In genomic region chr9:32443817-32444216, GRCm38 (mm10) we compare ENCODE assay signal across 13 mouse cellular contexts.
A peak's percentile ranks its signal among the peaks of the same experiment; 100 is the strongest.
DNase-seq lines count a peak whose midpoint lies in the region; ATAC-seq and TF ChIP-seq lines count a peak whose summit lies in the region.
"Had no signal": no experiment of that assay in that cellular context is flagged by ENCODE, and none has a peak within 500 bp of the region (broad histone marks: within the 10 kb centered on the region; RNA-seq: fewer than 3 reads in every experiment).

No protein-coding gene starts in this region.

- H3K27ac ChIP-seq in lung, embryonic 16.5 days (ENCODE audit: low read length), result no peak overlapping the region
- H3K27ac ChIP-seq in embryonic facial prominence, embryonic 10.5 days (replicated peaks), result peak overlapping the region; percentile 83
- H3K27ac ChIP-seq in heart, embryonic 10.5 days, result peak overlapping the region; percentile 73; the same call in 1 of the 2 replicates
- peak overlapping the region; percentile 74 for H3K27ac ChIP-seq in limb, embryonic 14.5 days (replicated peaks; ENCODE audit: low read depth, low read length)
- H3K27ac ChIP-seq in liver, postnatal 0 days (ENCODE audit: low read depth), result no peak overlapping the region
- H3K27ac ChIP-seq: hindbrain, embryonic 15.5 days; layer of hippocampus, adult 2 months; liver, embryonic 14.5 days had no signal

- TF ChIP-seq POLR2A in lung, adult 2 months (IDR thresholded peaks at IDR 0.05; ENCODE audit: borderline replicate concordance, extremely low read depth, low read depth, low read length), result no peak
- TF ChIP-seq POLR2A in limb, embryonic 14.5 days (IDR thresholded peaks at IDR 0.05; ENCODE audit: borderline replicate concordance, extremely low read depth, insufficient read depth, insufficient read length), result no peak

- H3K4me1 ChIP-seq in lung, embryonic 16.5 days (replicated peaks; ENCODE audit: control insufficient read depth, insufficient read depth, low read length), result peaks cover 6% of the 10 kb centered on the region; the same call in 1 of the 2 replicates
- H3K4me1 ChIP-seq in lung, adult 2 months (ENCODE audit: control insufficient read depth, insufficient read depth, low read length), result no peaks in the 10 kb centered on the region
- H3K4me1 ChIP-seq in embryonic facial prominence, embryonic 10.5 days, result peaks cover 28% of the 10 kb centered on the region
- H3K4me1 ChIP-seq in heart, embryonic 10.5 days, result 0 out of 2 replicates have a peak, but pooled peaks cover 10% of the 10 kb centered on the region
- H3K4me1 ChIP-seq in limb, embryonic 14.5 days (ENCODE audit: control insufficient read depth, insufficient read depth, low read length), result peaks cover 21% of the 10 kb centered on the region
- no peaks in the 10 kb centered on the region for H3K4me1 ChIP-seq in liver, postnatal 0 days (ENCODE audit: insufficient read depth)

- no peaks in the 10 kb centered on the region; the same call in 1 of the 2 replicates for H3K36me3 ChIP-seq in lung, embryonic 16.5 days (ENCODE audit: control insufficient read depth, insufficient read depth, low read length)
- peaks cover 67% of the 10 kb centered on the region for H3K36me3 ChIP-seq in embryonic facial prominence, embryonic 10.5 days (replicated peaks)
- peaks cover 12% of the 10 kb centered on the region for H3K36me3 ChIP-seq in heart, embryonic 10.5 days
- H3K36me3 ChIP-seq in limb, embryonic 14.5 days (ENCODE audit: control insufficient read depth, insufficient read depth, low read length), result peaks cover 12% of the 10 kb centered on the region; the same call in 1 of the 2 replicates
- H3K36me3 ChIP-seq in liver, postnatal 0 days (replicated peaks; ENCODE audit: insufficient read depth, low read length), result peaks cover 13% of the 10 kb centered on the region
- H3K36me3 ChIP-seq: G1E; hindbrain, embryonic 15.5 days had no signal

- ATAC-seq in lung, embryonic 16.5 days (ENCODE audit: low read depth), result peak; percentile 41; the same call in 1 of the 2 replicates
- peak; percentile 57; the same call in 1 of the 2 replicates for ATAC-seq in limb, embryonic 14.5 days (ENCODE audit: low FRiP score, low read depth)
- no peak for ATAC-seq in liver, postnatal 0 days

- no peak for TF ChIP-seq CTCF in lung, adult 2 months (IDR thresholded peaks at IDR 0.05; ENCODE audit: insufficient read depth, low read length)
- no peak for TF ChIP-seq CTCF in liver, postnatal 0 days (IDR thresholded peaks at IDR 0.05; ENCODE audit: low read depth)

- WGBS in lung, embryonic 16.5 days, result 30% methylated on average over 6 of the region's 6 CpGs
- 54% methylated on average over 6 of the region's 6 CpGs for WGBS in lung, adult 2 months
- WGBS in embryonic facial prominence, embryonic 10.5 days, result 20% methylated on average over 6 of the region's 6 CpGs
- 48% methylated on average over 6 of the region's 6 CpGs for WGBS in heart, embryonic 10.5 days
- WGBS in limb, embryonic 14.5 days, result 29% methylated on average over 6 of the region's 6 CpGs
- 65% methylated on average over 6 of the region's 6 CpGs for WGBS in liver, postnatal 0 days (ENCODE audit: insufficient replicate concordance)

- no peak overlapping the region for H3K4me2 ChIP-seq in lung, embryonic 16.5 days (ENCODE audit: low read depth, low read length)
- no peak overlapping the region for H3K4me2 ChIP-seq in limb, embryonic 14.5 days (replicated peaks; ENCODE audit: low read depth, low read length, severe bottlenecking)
- H3K4me2 ChIP-seq in liver, postnatal 0 days (ENCODE audit: low read depth, low read length), result no peak overlapping the region
- H3K4me2 ChIP-seq: hindbrain, embryonic 15.5 days had no signal

- no peak overlapping the region for H3K4me3 ChIP-seq in lung, embryonic 16.5 days (ENCODE audit: low read length)
- H3K4me3 ChIP-seq in lung, adult 2 months (replicated peaks; ENCODE audit: extremely low read depth, low read depth, low read length), result no peak overlapping the region
- no peak overlapping the region for H3K4me3 ChIP-seq in embryonic facial prominence, embryonic 10.5 days
- no peak overlapping the region for H3K4me3 ChIP-seq in heart, embryonic 10.5 days
- no peak overlapping the region for H3K4me3 ChIP-seq in limb, embryonic 14.5 days (replicated peaks; ENCODE audit: low read length)
- no peak overlapping the region for H3K4me3 ChIP-seq in liver, postnatal 0 days (ENCODE audit: low read depth, low read length)
- H3K4me3 ChIP-seq: hindbrain, embryonic 15.5 days; layer of hippocampus, adult 2 months; myocyte had no signal

- TF ChIP-seq EP300 in liver, postnatal 0 days (IDR thresholded peaks at IDR 0.05; ENCODE audit: low read depth), result no peak

- no peaks in the 10 kb centered on the region for H3K9me3 ChIP-seq in lung, embryonic 16.5 days (ENCODE audit: control insufficient read depth, low read length)
- H3K9me3 ChIP-seq in embryonic facial prominence, embryonic 10.5 days, result no peaks in the 10 kb centered on the region; the same call in 1 of the 2 replicates
- H3K9me3 ChIP-seq in heart, embryonic 10.5 days, result no peaks in the 10 kb centered on the region
- H3K9me3 ChIP-seq in limb, embryonic 14.5 days (ENCODE audit: control insufficient read depth, low read length), result no peaks in the 10 kb centered on the region
- H3K9me3 ChIP-seq in liver, postnatal 0 days (ENCODE audit: low read length), result no peaks in the 10 kb centered on the region
- H3K9me3 ChIP-seq: hindbrain, embryonic 15.5 days had no signal

- no peak overlapping the region for H3K9ac ChIP-seq in lung, embryonic 16.5 days (ENCODE audit: low read length)
- H3K9ac ChIP-seq in limb, embryonic 14.5 days (ENCODE audit: low read depth, low read length, severe bottlenecking), result no peak overlapping the region
- H3K9ac ChIP-seq in liver, postnatal 0 days (replicated peaks), result no peak overlapping the region
- H3K9ac ChIP-seq: hindbrain, embryonic 15.5 days; liver, embryonic 14.5 days had no signal

- DNase-seq in lung, adult 2 months, result no peak
- peak; percentile 78 for DNase-seq in embryonic facial prominence, embryonic 10.5 days (ENCODE audit: low spot score)
- DNase-seq in heart, embryonic 10.5 days (ENCODE audit: low spot score), result no peak
- peak; percentile 55 for DNase-seq in limb, embryonic 14.5 days (ENCODE audit: low spot score)
- no peak for DNase-seq in urinary bladder, postnatal 14 days (ENCODE audit: low spot score)
- no peak for DNase-seq in cerebellum, adult 9-11 months
- no peak for DNase-seq in liver, postnatal 0 days

- H3K27me3 ChIP-seq in lung, embryonic 16.5 days (ENCODE audit: control insufficient read depth, insufficient read depth, low read depth, low read length), result no peaks in the 10 kb centered on the region
- H3K27me3 ChIP-seq in embryonic facial prominence, embryonic 10.5 days (replicated peaks; ENCODE audit: low read depth, poor library complexity, severe bottlenecking), result no peaks in the 10 kb centered on the region
- H3K27me3 ChIP-seq in heart, embryonic 10.5 days (ENCODE audit: insufficient read depth, poor library complexity, severe bottlenecking), result no peaks in the 10 kb centered on the region
- H3K27me3 ChIP-seq in limb, embryonic 14.5 days (ENCODE audit: control insufficient read depth, insufficient read depth, low read length), result no peaks in the 10 kb centered on the region
- H3K27me3 ChIP-seq in liver, postnatal 0 days (ENCODE audit: insufficient read depth, low read length), result no peaks in the 10 kb centered on the region
- H3K27me3 ChIP-seq: hindbrain, embryonic 15.5 days had no signal

Comparison
In these comparisons a context has a peak if more than half of its experiments do, and no peak if none do; other contexts are left out.
1. H3K27ac ChIP-seq: peak in embryonic facial prominence, embryonic 10.5 days (single experiment), heart, embryonic 10.5 days (single experiment) and limb, embryonic 14.5 days (single experiment); none in lung, embryonic 16.5 days (single experiment) and liver, postnatal 0 days (single experiment).
2. DNase-seq: peak in embryonic facial prominence, embryonic 10.5 days (single experiment) and limb, embryonic 14.5 days (single experiment); none in lung, adult 2 months (single experiment), heart, embryonic 10.5 days (single experiment), urinary bladder, postnatal 14 days (single experiment), cerebellum, adult 9-11 months (single experiment) and liver, postnatal 0 days (single experiment).